In genomic region chr12:40788621-40789111, GRCm38 (mm10) we compare ENCODE assay signal across 12 mouse cellular contexts.
DNase-seq lines count a peak whose midpoint lies in the region; ATAC-seq and TF ChIP-seq lines count a peak whose summit lies in the region.
"Had no signal": no experiment of that assay in that cellular context is flagged by ENCODE, and none has a peak within 500 bp of the region (broad histone marks: within the 10 kb centered on the region; RNA-seq: fewer than 3 reads in every experiment).

No protein-coding gene starts in this region.

- H3K9ac ChIP-seq in lung, postnatal 0 days (replicated peaks; ENCODE audit: low read depth), result no peak overlapping the region
- H3K9ac ChIP-seq: forebrain, embryonic 12.5 days; lung, embryonic 15.5 days had no signal

- no peaks in the 10 kb centered on the region for H3K36me3 ChIP-seq in lung, postnatal 0 days (ENCODE audit: insufficient read depth, low read length)
- H3K36me3 ChIP-seq: forebrain, embryonic 12.5 days; lung, embryonic 15.5 days had no signal

- no peak overlapping the region for H3K4me3 ChIP-seq in lung, postnatal 0 days (ENCODE audit: low read depth, low read length)
- H3K4me3 ChIP-seq: forebrain, embryonic 12.5 days; lung, embryonic 15.5 days had no signal

- H3K27ac ChIP-seq in lung, postnatal 0 days (ENCODE audit: low read length), result no peak overlapping the region
- H3K27ac ChIP-seq: forebrain, embryonic 12.5 days; lung, embryonic 15.5 days had no signal

- H3K27me3 ChIP-seq in lung, postnatal 0 days (replicated peaks; ENCODE audit: insufficient read depth, low read length), result no peaks in the 10 kb centered on the region
- H3K27me3 ChIP-seq: forebrain, embryonic 12.5 days; lung, embryonic 15.5 days had no signal

- no peak for TF ChIP-seq POLR2A in brain, embryonic 14.5 days (IDR thresholded peaks at IDR 0.05; ENCODE audit: borderline replicate concordance, extremely low read depth, insufficient read depth, insufficient read length, poor library complexity, severe bottlenecking)

- 27% methylated on average over 3 of the region's 3 CpGs for WGBS in lung, postnatal 0 days

- no peaks in the 10 kb centered on the region for H3K9me3 ChIP-seq in lung, postnatal 0 days (ENCODE audit: low read length)
- H3K9me3 ChIP-seq: forebrain, embryonic 12.5 days; lung, embryonic 15.5 days had no signal

- H3K4me1 ChIP-seq in lung, postnatal 0 days (ENCODE audit: insufficient read depth, low read depth, low read length), result no peaks in the 10 kb centered on the region

- ATAC-seq in lung, postnatal 0 days, result no peak
- ATAC-seq in megakaryocyte progenitor cell, adult 5-6 weeks (replicated peaks; ENCODE audit: poor library complexity), result peak; percentile 98

- H3K4me2 ChIP-seq in lung, postnatal 0 days (replicated peaks; ENCODE audit: low read depth, low read length), result no peak overlapping the region
- H3K4me2 ChIP-seq: forebrain, embryonic 12.5 days; lung, embryonic 15.5 days had no signal

- TF ChIP-seq EP300 in lung, postnatal 0 days (IDR thresholded peaks at IDR 0.05), result no peak

- TF ChIP-seq CTCF in lung, postnatal 0 days (IDR thresholded peaks at IDR 0.05), result no peak
- no peak for TF ChIP-seq CTCF in brain, embryonic 14.5 days (IDR thresholded peaks at IDR 0.05; ENCODE audit: borderline replicate concordance, extremely low read depth, insufficient read depth, insufficient read length)

- intact Hi-C loops in heart, postnatal 14 days (cut with DNase I), result no loop called here

- DNase-seq in heart, adult 9 months (ENCODE audit: low spot score in 2 of 2), result peak; percentile 24 to 59
- no peak for DNase-seq in heart, postnatal 14 days
- peak; percentile 53 for DNase-seq in lung, postnatal 0 days (ENCODE audit: low spot score)
- no peak for DNase-seq in lung, postnatal 14 days
- DNase-seq in brain, embryonic 14.5 days (ENCODE audit: low read depth), result peak; percentile 45
- no peak for DNase-seq in cerebellum, adult 8-10 months
- no peak for DNase-seq in spleen, adult 18-20 months
- DNase-seq: adrenal gland, adult 8-10 months; thymus, postnatal 4 days had no signal

Comparison
In these comparisons a context has a peak if more than half of its experiments do, and no peak if none do; other contexts are left out.
1. DNase-seq: peak in heart, adult 9 months (2 of 2), lung, postnatal 0 days (single experiment) and brain, embryonic 14.5 days (single experiment); none in heart, postnatal 14 days (0 of 2), lung, postnatal 14 days (single experiment), cerebellum, adult 8-10 months (single experiment) and spleen, adult 18-20 months (0 of 2).